Mouse (Mus musculus): ENCODE results near the gene Phf24. TPM values are rescaled to one million over a fixed set of nuclear protein-coding genes. Genes with fewer than 3 reads are reported as not detected.
A peak's percentile ranks its signal among the peaks of the same experiment; 100 is the strongest.

Gene Phf24
- polyA plus RNA-seq (2015; fragmentation: Nextera tagmentation; extraction: Ambion mirVana): 2.0 and 2.8 TPM in 2 replicates

GRCm38 (mm10) chr4:42916617-42917401 is at the start of gene Phf24:
Gene Phf24, plus strand, starts transcription at chr4:42916660.
- Histone ChIP-seq H3K4me1 (peaks cover 11% of the 10 kb centered on the region), H3K9ac (peak within 1 kb of the TSS; percentile 63), H3K9me3 (replicated peaks) (no peaks in the 10 kb centered on the region), H3K27ac (replicated peaks) (no peak within 1 kb of the TSS), H3K27me3 (peaks cover 43% of the 10 kb centered on the region), H3K4me3 (replicated peaks) (peak within 1 kb of the TSS; percentile 64), H3K36me3 (no peaks in the 10 kb centered on the region), H3K4me2 (replicated peaks) (peak within 1 kb of the TSS; percentile 91)
- under 1% methylated on average over 36 of the region's 90 CpGs for WGBS
- peak; percentile 75 for ATAC-seq (ENCODE audit: insufficient number of reproducible peaks, low FRiP score, low TSS enrichment, low read depth)

GRCm38 (mm10) chr4:42867390-42867789 is 49.1 kb upstream of the Phf24 start:
- no peak for ATAC-seq (ENCODE audit: insufficient number of reproducible peaks, low FRiP score, low TSS enrichment, low read depth)
- Histone ChIP-seq H3K27me3 (no peaks in the 10 kb centered on the region), H3K27ac (replicated peaks) (no peak overlapping the region), H3K4me1 (no peaks in the 10 kb centered on the region), H3K36me3 (no peaks in the 10 kb centered on the region), H3K9ac (no peak overlapping the region), H3K4me3 (replicated peaks) (no peak overlapping the region), H3K9me3 (replicated peaks) (no peaks in the 10 kb centered on the region), H3K4me2 (replicated peaks) (no peak overlapping the region)
- 58% methylated on average over 3 of the region's 3 CpGs for WGBS

- ATAC-seq (ENCODE audit: insufficient number of reproducible peaks, low FRiP score, low TSS enrichment, low read depth): no peak
- no peaks in the 10 kb centered on the region for H3K4me1 ChIP-seq
- H3K27me3 ChIP-seq: no peaks in the 10 kb centered on the region
- H3K4me2 ChIP-seq (replicated peaks): no peak overlapping the region
- H3K36me3 ChIP-seq: no peaks in the 10 kb centered on the region
- WGBS: 80% methylated on average over 5 of the region's 5 CpGs
- H3K9ac ChIP-seq: no peak overlapping the region
- no peak overlapping the region for H3K27ac ChIP-seq (replicated peaks)
- no peaks in the 10 kb centered on the region for H3K9me3 ChIP-seq (replicated peaks)
- no peak overlapping the region for H3K4me3 ChIP-seq (replicated peaks)
Measured at GRCm38 (mm10) chr4:42868193-42868592, 48.3 kb upstream of the Phf24 start.

- Histone ChIP-seq H3K27me3 (no peaks in the 10 kb centered on the region), H3K27ac (replicated peaks) (no peak overlapping the region), H3K4me3 (replicated peaks) (no peak overlapping the region), H3K4me1 (no peaks in the 10 kb centered on the region), H3K9me3 (replicated peaks) (no peaks in the 10 kb centered on the region), H3K36me3 (no peaks in the 10 kb centered on the region), H3K9ac (no peak overlapping the region), H3K4me2 (replicated peaks) (no peak overlapping the region)
- 70% methylated on average over 5 of the region's 5 CpGs for WGBS
- no peak for ATAC-seq (ENCODE audit: insufficient number of reproducible peaks, low FRiP score, low TSS enrichment, low read depth)
Measured at GRCm38 (mm10) chr4:42870748-42871147, 45.7 kb upstream of the Phf24 start.

GRCm38 (mm10) chr4:42872151-42872550 is 44.3 kb upstream of the Phf24 start:
- Histone ChIP-seq H3K9me3 (replicated peaks) (no peaks in the 10 kb centered on the region), H3K4me1 (no peaks in the 10 kb centered on the region), H3K27ac (replicated peaks) (no peak overlapping the region), H3K36me3 (no peaks in the 10 kb centered on the region), H3K4me2 (replicated peaks) (no peak overlapping the region), H3K9ac (no peak overlapping the region), H3K4me3 (replicated peaks) (no peak overlapping the region), H3K27me3 (no peaks in the 10 kb centered on the region)
- no peak for ATAC-seq (ENCODE audit: insufficient number of reproducible peaks, low FRiP score, low TSS enrichment, low read depth)
- 90% methylated on average over 7 of the region's 7 CpGs for WGBS

GRCm38 (mm10) chr4:42872746-42873435 is 43.6 kb upstream of the Phf24 start:
- Histone ChIP-seq H3K4me2 (replicated peaks) (no peak overlapping the region), H3K9me3 (replicated peaks) (no peaks in the 10 kb centered on the region), H3K9ac (no peak overlapping the region), H3K4me3 (replicated peaks) (no peak overlapping the region), H3K27me3 (no peaks in the 10 kb centered on the region), H3K4me1 (no peaks in the 10 kb centered on the region), H3K27ac (replicated peaks) (no peak overlapping the region), H3K36me3 (no peaks in the 10 kb centered on the region)
- 83% methylated on average over 16 of the region's 16 CpGs for WGBS
- ATAC-seq (ENCODE audit: insufficient number of reproducible peaks, low FRiP score, low TSS enrichment, low read depth): no peak

- no peaks in the 10 kb centered on the region for H3K36me3 ChIP-seq
- H3K4me1 ChIP-seq: no peaks in the 10 kb centered on the region
- H3K9ac ChIP-seq: no peak within 1 kb of the TSS
- no peaks in the 10 kb centered on the region for H3K9me3 ChIP-seq (replicated peaks)
- WGBS: 75% methylated on average over 7 of the region's 7 CpGs
- no peak within 1 kb of the TSS for H3K27ac ChIP-seq (replicated peaks)
- H3K27me3 ChIP-seq: no peaks in the 10 kb centered on the region
- H3K4me3 ChIP-seq (replicated peaks): no peak within 1 kb of the TSS
- no peak for ATAC-seq (ENCODE audit: insufficient number of reproducible peaks, low FRiP score, low TSS enrichment, low read depth)
- H3K4me2 ChIP-seq (replicated peaks): no peak within 1 kb of the TSS
Measured at GRCm38 (mm10) chr4:42874134-42874533, 42.3 kb upstream of the Phf24 start, which contains the start of gene Fam205c. Gene Fam205c, minus strand, starts transcription at chr4:42874234.

GRCm38 (mm10) chr4:42876586-42877291 is 39.7 kb upstream of the Phf24 start:
- Histone ChIP-seq H3K9ac (no peak overlapping the region), H3K36me3 (no peaks in the 10 kb centered on the region), H3K27me3 (no peaks in the 10 kb centered on the region), H3K4me3 (replicated peaks) (no peak overlapping the region), H3K27ac (replicated peaks) (no peak overlapping the region), H3K4me2 (replicated peaks) (no peak overlapping the region), H3K4me1 (no peaks in the 10 kb centered on the region), H3K9me3 (replicated peaks) (no peaks in the 10 kb centered on the region)
- 32% methylated on average over 5 of the region's 5 CpGs for WGBS
- ATAC-seq (ENCODE audit: insufficient number of reproducible peaks, low FRiP score, low TSS enrichment, low read depth): peak; percentile 69; the same call in 1 of the 2 replicates

GRCm38 (mm10) chr4:42877657-42878056 is 38.8 kb upstream of the Phf24 start:
- Histone ChIP-seq H3K27me3 (no peaks in the 10 kb centered on the region), H3K27ac (replicated peaks) (no peak overlapping the region), H3K4me2 (replicated peaks) (no peak overlapping the region), H3K4me3 (replicated peaks) (no peak overlapping the region), H3K9ac (no peak overlapping the region), H3K36me3 (no peaks in the 10 kb centered on the region), H3K9me3 (replicated peaks) (no peaks in the 10 kb centered on the region), H3K4me1 (no peaks in the 10 kb centered on the region)
- 66% methylated on average over 2 of the region's 2 CpGs for WGBS
- ATAC-seq (ENCODE audit: insufficient number of reproducible peaks, low FRiP score, low TSS enrichment, low read depth): no peak

GRCm38 (mm10) chr4:42879829-42880676 is 36.4 kb upstream of the Phf24 start:
- WGBS: 79% methylated on average over 16 of the region's 16 CpGs
- Histone ChIP-seq H3K27me3 (no peaks in the 10 kb centered on the region), H3K27ac (replicated peaks) (no peak overlapping the region), H3K4me2 (replicated peaks) (no peak overlapping the region), H3K4me1 (no peaks in the 10 kb centered on the region), H3K4me3 (replicated peaks) (no peak overlapping the region), H3K36me3 (no peaks in the 10 kb centered on the region), H3K9me3 (replicated peaks) (no peaks in the 10 kb centered on the region), H3K9ac (no peak overlapping the region)
- no peak for ATAC-seq (ENCODE audit: insufficient number of reproducible peaks, low FRiP score, low TSS enrichment, low read depth)

- no peaks in the 10 kb centered on the region for H3K9me3 ChIP-seq (replicated peaks)
- H3K9ac ChIP-seq: no peak overlapping the region
- H3K4me1 ChIP-seq: no peaks in the 10 kb centered on the region
- H3K27ac ChIP-seq (replicated peaks): no peak overlapping the region
- no peak overlapping the region for H3K4me2 ChIP-seq (replicated peaks)
- ATAC-seq (ENCODE audit: insufficient number of reproducible peaks, low FRiP score, low TSS enrichment, low read depth): no peak
- no peaks in the 10 kb centered on the region for H3K36me3 ChIP-seq
- H3K4me3 ChIP-seq (replicated peaks): no peak overlapping the region
- 38% methylated on average over 1 of the region's 1 CpGs for WGBS
- no peaks in the 10 kb centered on the region for H3K27me3 ChIP-seq
Measured at GRCm38 (mm10) chr4:42880677-42880948, 35.8 kb upstream of the Phf24 start.

Data from embryonic facial prominence, embryonic 15.5 days (tissue).